Mouse (Mus musculus) midbrain, postnatal 0 days (tissue): ENCODE data around the gene Mrpl4. TPM values are rescaled to one million over a fixed set of nuclear protein-coding genes. Genes with fewer than 3 reads are reported as not detected.
A peak's percentile ranks its signal among the peaks of the same experiment; 100 is the strongest.

ENCODE experiments used
- ATAC-seq: fragments of 200-750 bp; cut with Nextera tagmentation; 2 replicates; pipeline ENCODE4 v1.8.0; 2017; ENCODE audit warnings: moderate number of reproducible peaks, mild to moderate bottlenecking, moderate TSS enrichment, moderate library complexity; ENCODE audit not compliant: low FRiP score
- DNase-seq: peaks from one replicate; pipeline ENCODE4 v3.0.0-alpha.2; 2015; ENCODE audit warnings: low spot score
- H3K27ac ChIP-seq: fragments of 300-500 bp; sonication (generic); 2 replicates; pipeline ENCODE4 v1.5.1; 2014; ENCODE audit warnings: low read depth, mild to moderate bottlenecking, low read length, mixed read lengths
- H3K27me3 ChIP-seq: fragments of 300-500 bp; sonication (generic); 2 replicates; pipeline ENCODE4 v1.6.1; 2014; ENCODE audit warnings: low read length, control low read depth, mixed read lengths; ENCODE audit not compliant: insufficient read depth
- H3K36me3 ChIP-seq: fragments of 300-500 bp; sonication (generic); 2 replicates; pipeline ENCODE4 v1.6.1; 2014; ENCODE audit warnings: low read length, control low read depth, mixed read lengths; ENCODE audit not compliant: insufficient read depth
- H3K4me1 ChIP-seq: fragments of 300-500 bp; sonication (generic); 2 replicates; pipeline ENCODE4 v1.6.1; 2014; ENCODE audit warnings: mild to moderate bottlenecking, control low read depth, antibody characterized with exemption, low read length, mixed read lengths; ENCODE audit not compliant: insufficient read depth
- H3K4me2 ChIP-seq: fragments of 300-500 bp; sonication (generic); 2 replicates; pipeline ENCODE4 v1.6.1; 2014; ENCODE audit warnings: low read depth, mild to moderate bottlenecking, low read length, mixed read lengths; ENCODE audit not compliant: poor library complexity, severe bottlenecking
- H3K4me3 ChIP-seq: fragments of 300-500 bp; sonication (generic); 2 replicates; pipeline ENCODE4 v1.5.1; 2014; ENCODE audit warnings: low read depth, mild to moderate bottlenecking, low read length, moderate library complexity
- H3K9ac ChIP-seq: fragments of 300-500 bp; sonication (generic); replicated peaks from 2 replicates; pipeline ENCODE4 v1.6.1; 2014; ENCODE audit warnings: mild to moderate bottlenecking, low read length, moderate library complexity, mixed read lengths; ENCODE audit not compliant: poor library complexity, severe bottlenecking
- H3K9me3 ChIP-seq: fragments of 300-500 bp; sonication (generic); 2 replicates; pipeline ENCODE4 v1.6.1; 2016; ENCODE audit warnings: low read length, control low read depth
- CTCF ChIP-seq: IDR thresholded peaks from 2 replicates; pipeline ENCODE4 v1.5.1; 2016; ENCODE audit warnings: antibody characterized with exemption, mild to moderate bottlenecking
- WGBS: fragments of 180-500 bp; shearing (Covaris S2); extraction: QIAGEN DNeasy Blood & Tissue Kit; methylation state at CpG from one replicate; pipeline ENCODE4 v1.1.7; 2014; 5-methylcytosine and 5-hydroxymethylcytosine counted together
- polyA plus RNA-seq: library from polyadenylated mRNA; unstranded; fragments of >200 nt; fragmentation: Nextera tagmentation; extraction: Ambion mirVana; gene quantifications from 2 replicates; pipeline ENCODE4 v1.2.1, GENCODE M21; 2015
- total RNA-seq: library from RNA; depleted of rRNA; stranded (reverse); fragments of >200 nt; gene quantifications from 2 replicates; pipeline ENCODE4 v1.2.3, GENCODE M21; 2014

The Mrpl4 gene
- total and polyA plus RNA-seq, 2 experiments from 2014 or later: 62.9 to 105 TPM

GRCm38 (mm10) chr9:21026849-21027248 lies 24.3 kb downstream of the Mrpl4 start:
- no peak for ATAC-seq
- no peak for TF ChIP-seq CTCF
- 82% methylated on average over 12 of the region's 12 CpGs for WGBS

GRCm38 (mm10) chr9:21027774-21028290 lies 25.3 kb downstream of the Mrpl4 start:
- H3K9me3 ChIP-seq: no peaks in the 10 kb centered on the region
- no peak overlapping the region for H3K4me3 ChIP-seq
- 57% methylated on average over 8 of the region's 8 CpGs for WGBS
- TF ChIP-seq CTCF: no peak
- H3K9ac ChIP-seq: no peak overlapping the region
- peaks cover 9% of the 10 kb centered on the region; the same call in 1 of the 2 replicates for H3K4me1 ChIP-seq
- H3K27ac ChIP-seq: no peak overlapping the region
- ATAC-seq (no peak), DNase-seq (no peak)
- no peak overlapping the region for H3K4me2 ChIP-seq
- no peaks in the 10 kb centered on the region for H3K36me3 ChIP-seq
- peaks cover 33% of the 10 kb centered on the region for H3K27me3 ChIP-seq

More at GRCm38 (mm10) chr9:21026849-21027248, 24.3 kb downstream of the Mrpl4 start:
- Histone ChIP-seq H3K4me3 (no peak overlapping the region), H3K27ac (no peak overlapping the region), H3K4me2 (no peak overlapping the region), H3K9me3 (no peaks in the 10 kb centered on the region), H3K36me3 (no peaks in the 10 kb centered on the region), H3K27me3 (peaks cover 25% of the 10 kb centered on the region), H3K9ac (no peak overlapping the region), H3K4me1 (peaks cover 7% of the 10 kb centered on the region; the same call in 1 of the 2 replicates)
- DNase-seq: no peak

GRCm38 (mm10) chr9:21028560-21029110 lies 26.1 kb downstream of the Mrpl4 start:
- ATAC-seq (no peak), DNase-seq (no peak)
- H3K4me3 ChIP-seq: no peak overlapping the region
- peaks cover 41% of the 10 kb centered on the region for H3K27me3 ChIP-seq
- 75% methylated on average over 6 of the region's 6 CpGs for WGBS
- no peak overlapping the region for H3K9ac ChIP-seq
- H3K4me1 ChIP-seq: peaks cover 17% of the 10 kb centered on the region; the same call in 1 of the 2 replicates
- H3K36me3 ChIP-seq: no peaks in the 10 kb centered on the region
- no peak overlapping the region for H3K4me2 ChIP-seq
- H3K9me3 ChIP-seq: no peaks in the 10 kb centered on the region
- TF ChIP-seq CTCF: no peak
- no peak overlapping the region for H3K27ac ChIP-seq

GRCm38 (mm10) chr9:21029291-21030054 lies 26.9 kb downstream of the Mrpl4 start, which contains the start of gene Icam4:
Gene Icam4 (plus strand): TSS chr9:21029373.
- DNase-seq (peak; percentile 46), ATAC-seq (no peak)
- Histone ChIP-seq H3K9ac (no peak within 1 kb of the TSS), H3K4me3 (peak within 1 kb of the TSS; percentile 20; the same call in 1 of the 2 replicates), H3K4me2 (peak within 1 kb of the TSS; percentile 44), H3K4me1 (peaks cover 18% of the 10 kb centered on the region; the same call in 1 of the 2 replicates), H3K9me3 (no peaks in the 10 kb centered on the region), H3K27me3 (peaks cover 47% of the 10 kb centered on the region), H3K36me3 (no peaks in the 10 kb centered on the region), H3K27ac (no peak within 1 kb of the TSS)
- WGBS: 2% methylated on average over 37 of the region's 37 CpGs
- TF ChIP-seq CTCF: peak; percentile 81

GRCm38 (mm10) chr9:21030055-21030600 lies 27.6 kb downstream of the Mrpl4 start:
- Histone ChIP-seq H3K4me2 (peak overlapping the region; percentile 98; the same call in 1 of the 2 replicates), H3K27ac (no peak overlapping the region), H3K9ac (no peak overlapping the region), H3K9me3 (no peaks in the 10 kb centered on the region), H3K4me3 (no peak overlapping the region), H3K27me3 (peaks cover 54% of the 10 kb centered on the region), H3K36me3 (no peaks in the 10 kb centered on the region), H3K4me1 (peaks cover 20% of the 10 kb centered on the region; the same call in 1 of the 2 replicates)
- DNase-seq (no peak), ATAC-seq (no peak)
- 22% methylated on average over 22 of the region's 22 CpGs for WGBS
- no peak for TF ChIP-seq CTCF
